Mouse (Mus musculus) embryonic facial prominence, embryonic 11.5 days (tissue): Measurements from ENCODE around the gene Hgd. TPM values are rescaled to one million over a fixed set of nuclear protein-coding genes. Genes with fewer than 3 reads are reported as not detected.

Experiments used
- ATAC-seq: fragments of 200-750 bp; cut with Nextera tagmentation; replicated peaks from 2 replicates; pipeline ENCODE4 v1.8.0; 2017; ENCODE audit warnings: low read depth; ENCODE audit not compliant: insufficient number of reproducible peaks, low FRiP score, low TSS enrichment
- DNase-seq: peaks from one replicate; pipeline ENCODE4 v3.0.0-alpha.2; 2015; ENCODE audit warnings: low spot score
- H3K27ac ChIP-seq: fragments of 300-500 bp; sonication (generic); replicated peaks from 2 replicates; pipeline ENCODE4 v1.5.1; 2014; ENCODE audit warnings: mild to moderate bottlenecking, low read depth, low read length, control low read depth
- H3K27me3 ChIP-seq: fragments of 300-500 bp; sonication (generic); 2 replicates; pipeline ENCODE4 v1.6.1; 2014; ENCODE audit warnings: mild to moderate bottlenecking, low read length, moderate library complexity, mixed read lengths; ENCODE audit not compliant: control insufficient read depth, insufficient read depth
- H3K36me3 ChIP-seq: fragments of 300-500 bp; sonication (generic); replicated peaks from 2 replicates; pipeline ENCODE4 v1.6.1; 2014; ENCODE audit warnings: low read depth, mild to moderate bottlenecking, low read length, moderate library complexity, mixed read lengths; ENCODE audit not compliant: control insufficient read depth, insufficient read depth
- H3K4me1 ChIP-seq: fragments of 300-500 bp; sonication (generic); 2 replicates; pipeline ENCODE4 v1.6.1; 2014; ENCODE audit warnings: low read length, mixed read lengths; ENCODE audit not compliant: control insufficient read depth, insufficient read depth
- H3K4me2 ChIP-seq: fragments of 300-500 bp; sonication (generic); 2 replicates; pipeline ENCODE4 v1.6.1; 2014; ENCODE audit warnings: low read depth, mild to moderate bottlenecking, control low read depth, low read length, moderate library complexity
- H3K4me3 ChIP-seq: fragments of 300-500 bp; sonication (generic); 2 replicates; pipeline ENCODE4 v1.5.1; 2014; ENCODE audit warnings: low read depth, low read length, control low read depth
- H3K9ac ChIP-seq: fragments of 300-500 bp; sonication (generic); replicated peaks from 2 replicates; pipeline ENCODE4 v1.6.1; 2014; ENCODE audit warnings: mild to moderate bottlenecking, control low read depth, low read length
- H3K9me3 ChIP-seq: fragments of 300-500 bp; sonication (generic); replicated peaks from 2 replicates; pipeline ENCODE4 v1.6.1; 2016; ENCODE audit warnings: mild to moderate bottlenecking, low read length, inconsistent platforms, mixed read lengths; ENCODE audit not compliant: control insufficient read depth
- WGBS: fragments of 180-500 bp; shearing (Covaris S2); extraction: QIAGEN DNeasy Blood & Tissue Kit; methylation state at CpG from one replicate; pipeline ENCODE4 v1.1.7; 2014; 5-methylcytosine and 5-hydroxymethylcytosine counted together
- polyA plus RNA-seq: library from polyadenylated mRNA; unstranded; fragments of >200 nt; fragmentation: Nextera tagmentation; extraction: Ambion mirVana; gene quantifications from 2 replicates; pipeline ENCODE4 v1.2.1, GENCODE M21; 2014

Hgd gene
- polyA plus RNA-seq, 1 experiment from 2014 or later, result not detected

DNA sequence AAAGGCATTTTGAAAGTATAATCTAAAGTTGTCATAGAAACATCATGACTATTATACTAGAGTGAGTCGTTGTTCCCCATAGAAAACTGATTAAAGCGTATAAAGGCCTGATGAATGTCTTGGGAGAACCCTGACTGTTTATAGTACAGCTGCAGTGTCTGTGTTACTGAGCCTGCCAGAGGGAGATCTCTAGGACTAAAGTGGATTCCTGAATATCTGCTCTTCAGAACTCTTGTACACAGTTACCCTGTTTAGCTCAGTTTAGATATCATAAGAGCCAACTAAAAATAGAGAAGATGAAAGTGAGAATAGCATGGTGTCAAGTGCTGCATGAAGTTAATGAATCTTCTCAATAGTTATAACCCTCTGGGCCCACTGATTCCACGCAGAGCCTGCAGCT is 29.7 kb upstream of the Hgd start:
- no peaks in the 10 kb centered on the region for H3K4me1 ChIP-seq
- no peaks in the 10 kb centered on the region for H3K27me3 ChIP-seq
- DNase-seq (no peak), ATAC-seq (no peak)
- no peaks in the 10 kb centered on the region for H3K36me3 ChIP-seq
- H3K27ac ChIP-seq, result no peak overlapping the region
- H3K4me2 ChIP-seq, result no peak overlapping the region
- 80% methylated on average over 3 of the region's 3 CpGs for WGBS
- no peak overlapping the region for H3K9ac ChIP-seq
- H3K9me3 ChIP-seq, result no peaks in the 10 kb centered on the region
- no peak overlapping the region for H3K4me3 ChIP-seq

DNA sequence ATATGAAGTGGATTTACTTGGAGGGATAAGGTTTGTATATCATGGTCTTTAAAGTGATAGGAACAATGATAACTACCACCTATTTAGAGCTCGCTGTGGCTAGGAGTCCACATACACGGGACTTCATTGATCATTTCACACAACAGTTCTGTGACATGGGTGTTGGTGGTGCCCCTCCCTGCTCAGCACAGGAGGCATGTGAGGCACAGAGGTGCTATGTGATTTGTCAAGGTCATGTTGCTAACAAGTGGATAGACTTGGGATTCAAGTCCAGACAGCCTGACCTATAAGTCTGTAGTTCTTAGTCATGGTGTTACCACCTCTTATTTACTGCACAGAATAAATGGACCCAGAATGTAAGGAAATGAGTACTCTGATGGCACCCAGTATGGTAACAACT is 29.0 kb upstream of the Hgd start:
- DNase-seq (no peak), ATAC-seq (no peak)
- Histone ChIP-seq H3K27me3 (no peaks in the 10 kb centered on the region), H3K4me1 (no peaks in the 10 kb centered on the region), H3K4me3 (no peak overlapping the region), H3K4me2 (no peak overlapping the region), H3K9me3 (no peaks in the 10 kb centered on the region), H3K9ac (no peak overlapping the region), H3K36me3 (no peaks in the 10 kb centered on the region), H3K27ac (no peak overlapping the region)
- 95% methylated on average over 2 of the region's 2 CpGs for WGBS

DNA sequence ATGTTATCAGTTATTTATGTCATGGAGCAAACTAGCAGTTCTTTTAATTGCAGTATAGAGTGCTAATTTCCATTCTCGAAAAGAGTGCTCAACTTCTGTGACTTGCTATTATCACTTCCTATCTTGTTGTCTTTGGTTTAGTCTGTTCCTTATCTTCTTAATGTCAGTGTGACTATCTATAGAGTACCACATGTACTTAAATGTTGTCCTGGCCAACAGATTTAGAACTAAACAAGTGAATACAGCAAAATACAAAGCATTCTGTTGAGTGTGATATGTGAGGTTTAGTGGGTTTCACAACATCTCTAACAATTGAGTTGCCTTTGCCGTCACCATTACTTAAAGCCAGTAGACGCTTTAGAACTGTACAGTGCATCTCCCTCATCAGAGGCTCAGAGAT is 27.1 kb upstream of the Hgd start:
- no peak overlapping the region for H3K9ac ChIP-seq
- H3K4me3 ChIP-seq, result no peak overlapping the region
- DNase-seq, result no peak
- H3K4me1 ChIP-seq, result no peaks in the 10 kb centered on the region
- no peaks in the 10 kb centered on the region for H3K27me3 ChIP-seq
- no peak overlapping the region for H3K4me2 ChIP-seq
- ATAC-seq, result no peak
- H3K27ac ChIP-seq, result no peak overlapping the region
- no peaks in the 10 kb centered on the region for H3K9me3 ChIP-seq
- H3K36me3 ChIP-seq, result no peaks in the 10 kb centered on the region
- WGBS, result 93% methylated on average over 3 of the region's 3 CpGs

DNA sequence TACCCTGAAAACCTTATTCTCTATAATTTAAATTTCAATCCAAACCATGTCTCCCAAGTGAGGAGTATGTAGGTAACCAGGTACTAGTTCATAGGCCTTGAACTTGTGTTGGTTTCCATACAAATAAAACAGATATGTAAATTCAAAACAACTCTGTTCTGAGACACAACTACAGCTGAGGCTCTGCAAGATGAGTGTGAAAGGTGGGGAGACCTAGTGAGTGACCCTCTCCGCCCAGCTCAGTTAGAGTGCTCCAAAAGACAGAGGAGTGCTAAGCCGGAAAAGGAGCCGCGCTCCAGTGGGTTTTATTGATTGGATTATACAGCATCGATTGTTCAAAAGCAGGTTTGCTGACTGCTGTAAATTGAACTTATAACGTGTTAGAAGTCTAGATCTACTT is 17.5 kb upstream of the Hgd start:
- WGBS, result 81% methylated on average over 6 of the region's 6 CpGs
- Histone ChIP-seq H3K27me3 (no peaks in the 10 kb centered on the region), H3K4me2 (no peak overlapping the region), H3K36me3 (no peaks in the 10 kb centered on the region; the same call in 1 of the 2 replicates), H3K9ac (no peak overlapping the region), H3K27ac (no peak overlapping the region), H3K9me3 (no peaks in the 10 kb centered on the region), H3K4me3 (no peak overlapping the region), H3K4me1 (no peaks in the 10 kb centered on the region)
- no peak for ATAC-seq
- no peak for DNase-seq

DNA sequence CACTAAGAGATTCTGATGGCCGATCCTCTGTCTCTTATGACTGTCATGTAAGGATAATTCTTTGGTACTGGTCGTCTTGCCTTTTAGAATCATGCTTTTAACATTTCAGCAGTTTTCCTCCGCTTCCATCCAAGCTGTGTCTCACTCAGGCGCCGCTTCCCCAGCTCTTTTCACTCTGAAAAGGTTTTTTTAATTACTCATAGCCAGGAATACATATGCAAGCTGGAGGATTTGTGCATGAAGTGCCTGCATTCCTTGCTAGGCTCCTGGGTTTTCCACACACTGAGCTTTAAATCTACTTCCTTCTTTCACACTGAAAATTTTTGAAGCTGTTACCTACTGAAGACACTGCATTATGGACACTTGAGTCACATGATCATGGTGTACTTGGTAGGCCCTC is 17.0 kb upstream of the Hgd start:
- ATAC-seq, result no peak
- Histone ChIP-seq H3K4me1 (no peaks in the 10 kb centered on the region), H3K27me3 (no peaks in the 10 kb centered on the region), H3K36me3 (no peaks in the 10 kb centered on the region; the same call in 1 of the 2 replicates), H3K9ac (no peak overlapping the region), H3K4me2 (no peak overlapping the region), H3K9me3 (no peaks in the 10 kb centered on the region), H3K27ac (no peak overlapping the region), H3K4me3 (no peak overlapping the region)
- DNase-seq, result no peak
- WGBS, result 85% methylated on average over 5 of the region's 5 CpGs

DNA sequence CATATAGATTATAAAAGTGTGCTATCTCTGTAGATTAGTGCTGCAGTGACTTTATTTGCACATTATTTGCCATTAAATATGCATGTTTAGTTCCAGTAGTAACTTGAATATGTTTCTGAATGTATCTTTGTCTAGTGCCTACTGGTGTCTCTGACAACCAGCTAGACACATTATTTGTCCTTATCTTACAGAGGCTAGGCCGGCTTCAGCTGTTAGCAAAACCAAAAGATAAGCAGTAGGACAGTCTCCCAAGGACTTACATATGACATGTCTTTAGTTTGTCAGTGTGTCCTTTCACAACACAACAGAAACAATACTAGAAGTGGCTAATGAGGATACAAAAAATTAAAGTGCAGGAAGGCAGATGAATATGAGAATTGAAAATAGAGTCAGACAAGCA is 14.8 kb upstream of the Hgd start:
- no peak for ATAC-seq
- Histone ChIP-seq H3K27me3 (no peaks in the 10 kb centered on the region), H3K4me2 (no peak overlapping the region), H3K4me3 (no peak overlapping the region), H3K36me3 (no peaks in the 10 kb centered on the region), H3K9ac (no peak overlapping the region), H3K9me3 (no peaks in the 10 kb centered on the region), H3K4me1 (no peaks in the 10 kb centered on the region), H3K27ac (no peak overlapping the region)
- 88% methylated on average over 1 of the region's 1 CpGs for WGBS
- DNase-seq, result no peak

DNA sequence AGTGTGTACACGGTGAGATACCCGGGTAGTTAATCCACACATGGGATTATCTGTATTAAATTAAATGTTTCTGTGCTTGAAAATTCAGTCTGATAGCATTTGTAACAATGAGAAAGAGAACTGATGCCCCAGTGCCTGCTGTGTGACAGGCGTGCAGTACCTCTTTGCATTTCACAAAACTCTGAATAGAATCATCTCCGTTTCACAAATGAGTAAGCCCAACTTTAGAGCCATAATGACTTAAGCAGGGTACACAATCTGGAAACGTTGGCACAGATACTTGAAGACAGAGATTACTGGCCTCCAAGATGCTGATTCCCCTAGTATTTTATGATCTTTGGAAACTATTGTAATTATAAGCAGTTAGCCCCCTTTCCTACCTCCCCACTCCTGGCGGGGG is 13.8 kb upstream of the Hgd start:
- H3K36me3 ChIP-seq, result no peaks in the 10 kb centered on the region
- WGBS, result 85% methylated on average over 6 of the region's 6 CpGs
- no peak overlapping the region for H3K27ac ChIP-seq
- no peaks in the 10 kb centered on the region for H3K27me3 ChIP-seq
- no peak overlapping the region for H3K4me2 ChIP-seq
- H3K4me3 ChIP-seq, result no peak overlapping the region
- H3K9me3 ChIP-seq, result no peaks in the 10 kb centered on the region
- DNase-seq (no peak), ATAC-seq (no peak)
- no peaks in the 10 kb centered on the region for H3K4me1 ChIP-seq
- no peak overlapping the region for H3K9ac ChIP-seq

DNA sequence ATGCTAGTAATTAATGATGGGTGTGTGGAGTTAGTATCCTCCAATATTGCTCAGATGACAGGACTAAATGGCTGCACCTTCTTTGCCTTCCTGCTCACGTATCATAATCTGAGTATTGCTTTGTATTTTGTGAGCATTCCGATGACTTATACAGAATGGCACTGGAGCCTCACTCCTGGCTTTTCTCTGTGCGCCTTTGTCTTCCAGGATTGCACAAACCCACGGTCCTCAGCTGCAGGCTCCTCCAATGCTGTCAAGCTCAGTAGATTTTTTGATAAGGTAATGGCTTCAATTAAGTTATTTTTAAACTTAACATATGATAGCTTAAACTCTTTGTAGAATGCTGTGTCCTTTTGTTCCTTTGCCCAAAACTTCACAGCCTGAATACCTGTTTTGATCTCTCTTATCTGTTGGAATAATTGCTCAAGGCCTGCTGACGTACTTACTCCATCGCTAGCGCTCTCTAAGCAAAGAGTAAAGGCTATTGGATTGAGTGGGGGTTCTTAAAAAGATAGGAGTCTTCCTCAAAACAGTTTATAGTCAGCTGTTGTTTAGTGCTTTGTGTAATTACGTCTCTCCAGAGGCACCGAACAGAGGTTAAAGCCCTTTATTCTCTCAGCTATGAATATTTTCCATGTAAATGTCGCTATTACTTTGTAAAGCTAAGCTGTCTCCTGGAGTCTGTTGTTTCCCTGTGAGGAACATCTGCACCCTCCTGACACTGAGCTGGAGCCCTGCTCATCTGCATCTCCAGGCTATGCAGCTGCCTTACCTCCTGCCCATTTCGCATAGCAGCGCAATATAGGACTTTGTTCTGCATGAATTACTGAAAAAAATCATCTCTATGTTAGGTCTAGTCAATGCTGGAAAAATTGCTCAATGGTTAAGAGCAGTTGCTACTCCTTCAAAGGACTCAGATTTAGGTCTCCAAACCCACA is 12.6 kb upstream of the Hgd start:
- no peaks in the 10 kb centered on the region for H3K36me3 ChIP-seq
- DNase-seq (no peak), ATAC-seq (no peak)
- H3K27me3 ChIP-seq, result no peaks in the 10 kb centered on the region
- H3K9ac ChIP-seq, result no peak overlapping the region
- H3K4me1 ChIP-seq, result no peaks in the 10 kb centered on the region
- H3K27ac ChIP-seq, result no peak overlapping the region
- H3K4me3 ChIP-seq, result no peak overlapping the region
- H3K9me3 ChIP-seq, result no peaks in the 10 kb centered on the region
- no peak overlapping the region for H3K4me2 ChIP-seq
- WGBS, result 88% methylated on average over 12 of the region's 12 CpGs
